Mouse (Mus musculus): ENCODE results near the gene Knstrn. TPM values are rescaled to one million over a fixed set of nuclear protein-coding genes. Genes with fewer than 3 reads are reported as not detected.
A peak's percentile ranks its signal among the peaks of the same experiment; 100 is the strongest.

Knstrn gene
- polyA plus RNA-seq, 1 experiment from 2014 or later, result 97.9 TPM

- Histone ChIP-seq H3K9me3 (ENCODE audit: control insufficient read depth, low read length) (no peaks in the 10 kb centered on the region), H3K4me2 (ENCODE audit: low read length) (peak overlapping the region; percentile 92; the same call in 1 of the 2 replicates), H3K36me3 (ENCODE audit: control insufficient read depth, insufficient read depth, low read length) (no peaks in the 10 kb centered on the region), H3K4me3 (ENCODE audit: low read depth, low read length) (no peak overlapping the region), H3K4me1 (replicated peaks; ENCODE audit: control insufficient read depth, insufficient read depth, low read length) (peaks cover 15% of the 10 kb centered on the region; the same call in 1 of the 2 replicates), H3K9ac (ENCODE audit: low read length) (no peak overlapping the region), H3K27me3 (replicated peaks; ENCODE audit: control insufficient read depth, insufficient read depth, low read length) (peaks cover 74% of the 10 kb centered on the region), H3K27ac (ENCODE audit: low read depth) (no peak overlapping the region)
- 5% methylated on average over 7 of the region's 7 CpGs for WGBS
- DNase-seq (ENCODE audit: low spot score), result no peak
- no peak for ATAC-seq (replicated peaks; ENCODE audit: low FRiP score, low TSS enrichment, low read depth)
Measured at GRCm38 (mm10) chr2:118897392-118897791, 83.6 kb downstream of the Knstrn start.

- Histone ChIP-seq H3K9ac (ENCODE audit: low read length) (no peak overlapping the region), H3K27me3 (replicated peaks; ENCODE audit: control insufficient read depth, insufficient read depth, low read length) (peaks cover 78% of the 10 kb centered on the region), H3K4me2 (ENCODE audit: low read length) (no peak overlapping the region), H3K36me3 (ENCODE audit: control insufficient read depth, insufficient read depth, low read length) (no peaks in the 10 kb centered on the region), H3K27ac (ENCODE audit: low read depth) (no peak overlapping the region), H3K4me3 (ENCODE audit: low read depth, low read length) (no peak overlapping the region), H3K4me1 (replicated peaks; ENCODE audit: control insufficient read depth, insufficient read depth, low read length) (peaks cover 16% of the 10 kb centered on the region; the same call in 1 of the 2 replicates), H3K9me3 (ENCODE audit: control insufficient read depth, low read length) (no peaks in the 10 kb centered on the region)
- ATAC-seq (replicated peaks; ENCODE audit: low FRiP score, low TSS enrichment, low read depth), result no peak
- no peak for DNase-seq (ENCODE audit: low spot score)
- WGBS, result 3% methylated on average over 11 of the region's 11 CpGs
Measured at GRCm38 (mm10) chr2:118897808-118898207, 84.0 kb downstream of the Knstrn start.

GRCm38 (mm10) chr2:118898771-118899170 lies 85.0 kb downstream of the Knstrn start:
- Histone ChIP-seq H3K36me3 (ENCODE audit: control insufficient read depth, insufficient read depth, low read length) (no peaks in the 10 kb centered on the region), H3K9me3 (ENCODE audit: control insufficient read depth, low read length) (no peaks in the 10 kb centered on the region), H3K4me2 (ENCODE audit: low read length) (no peak overlapping the region), H3K27ac (ENCODE audit: low read depth) (no peak overlapping the region), H3K4me3 (ENCODE audit: low read depth, low read length) (no peak overlapping the region), H3K9ac (ENCODE audit: low read length) (no peak overlapping the region), H3K27me3 (replicated peaks; ENCODE audit: control insufficient read depth, insufficient read depth, low read length) (peaks cover 80% of the 10 kb centered on the region), H3K4me1 (replicated peaks; ENCODE audit: control insufficient read depth, insufficient read depth, low read length) (peaks cover 25% of the 10 kb centered on the region)
- no peak for DNase-seq (ENCODE audit: low spot score)
- no peak for ATAC-seq (replicated peaks; ENCODE audit: low FRiP score, low TSS enrichment, low read depth)
- WGBS, result 13% methylated on average over 4 of the region's 4 CpGs

- H3K4me2 ChIP-seq (ENCODE audit: low read length), result no peak overlapping the region
- WGBS, result 19% methylated on average over 7 of the region's 7 CpGs
- H3K36me3 ChIP-seq (ENCODE audit: control insufficient read depth, insufficient read depth, low read length), result no peaks in the 10 kb centered on the region
- H3K4me1 ChIP-seq (replicated peaks; ENCODE audit: control insufficient read depth, insufficient read depth, low read length), result peaks cover 25% of the 10 kb centered on the region
- peaks cover 81% of the 10 kb centered on the region for H3K27me3 ChIP-seq (replicated peaks; ENCODE audit: control insufficient read depth, insufficient read depth, low read length)
- ATAC-seq (replicated peaks; ENCODE audit: low FRiP score, low TSS enrichment, low read depth) (no peak), DNase-seq (ENCODE audit: low spot score) (no peak)
- H3K27ac ChIP-seq (ENCODE audit: low read depth), result no peak overlapping the region
- H3K9ac ChIP-seq (ENCODE audit: low read length), result no peak overlapping the region
- no peaks in the 10 kb centered on the region for H3K9me3 ChIP-seq (ENCODE audit: control insufficient read depth, low read length)
- H3K4me3 ChIP-seq (ENCODE audit: low read depth, low read length), result no peak overlapping the region
Measured at GRCm38 (mm10) chr2:118899306-118899705, 85.5 kb downstream of the Knstrn start.

GRCm38 (mm10) chr2:118899981-118900825 lies 86.4 kb downstream of the Knstrn start, which contains the start of gene Bahd1:
Gene Bahd1 (plus strand): TSS chr2:118900377.
- peaks cover 75% of the 10 kb centered on the region for H3K27me3 ChIP-seq (replicated peaks; ENCODE audit: control insufficient read depth, insufficient read depth, low read length)
- peak within 1 kb of the TSS; percentile 99 for H3K4me2 ChIP-seq (ENCODE audit: low read length)
- peak within 1 kb of the TSS; percentile 80 for H3K4me3 ChIP-seq (ENCODE audit: low read depth, low read length)
- no peaks in the 10 kb centered on the region for H3K36me3 ChIP-seq (ENCODE audit: control insufficient read depth, insufficient read depth, low read length)
- H3K9ac ChIP-seq (ENCODE audit: low read length), result peak within 1 kb of the TSS; percentile 75; the same call in 1 of the 2 replicates
- H3K9me3 ChIP-seq (ENCODE audit: control insufficient read depth, low read length), result no peaks in the 10 kb centered on the region
- no peak within 1 kb of the TSS for H3K27ac ChIP-seq (ENCODE audit: low read depth)
- ATAC-seq (replicated peaks; ENCODE audit: low FRiP score, low TSS enrichment, low read depth) (no peak), DNase-seq (ENCODE audit: low spot score) (peak; percentile 72)
- under 1% methylated on average over 32 of the region's 32 CpGs for WGBS
- H3K4me1 ChIP-seq (replicated peaks; ENCODE audit: control insufficient read depth, insufficient read depth, low read length), result peaks cover 25% of the 10 kb centered on the region

- DNase-seq (ENCODE audit: low spot score) (no peak), ATAC-seq (replicated peaks; ENCODE audit: low FRiP score, low TSS enrichment, low read depth) (no peak; the same call in none of the 2 replicates)
Measured at GRCm38 (mm10) chr2:118900826-118901140, 87.0 kb downstream of the Knstrn start.

GRCm38 (mm10) chr2:118901175-118902031 lies 87.6 kb downstream of the Knstrn start:
- Histone ChIP-seq H3K4me2 (ENCODE audit: low read length) (peak overlapping the region; percentile 99), H3K36me3 (ENCODE audit: control insufficient read depth, insufficient read depth, low read length) (no peaks in the 10 kb centered on the region), H3K27me3 (replicated peaks; ENCODE audit: control insufficient read depth, insufficient read depth, low read length) (peaks cover 63% of the 10 kb centered on the region), H3K9me3 (ENCODE audit: control insufficient read depth, low read length) (no peaks in the 10 kb centered on the region), H3K4me1 (replicated peaks; ENCODE audit: control insufficient read depth, insufficient read depth, low read length) (peaks cover 20% of the 10 kb centered on the region), H3K9ac (ENCODE audit: low read length) (peak overlapping the region; percentile 75), H3K4me3 (ENCODE audit: low read depth, low read length) (peak overlapping the region; percentile 80), H3K27ac (ENCODE audit: low read depth) (peak overlapping the region; percentile 64; the same call in 1 of the 2 replicates)
- WGBS, result under 1% methylated on average over 85 of the region's 120 CpGs
- peak; percentile 95 for DNase-seq (ENCODE audit: low spot score)
- peak; percentile 90 for ATAC-seq (replicated peaks; ENCODE audit: low FRiP score, low TSS enrichment, low read depth)

More at GRCm38 (mm10) chr2:118900826-118901140, 87.0 kb downstream of the Knstrn start:
- no peak overlapping the region for H3K27ac ChIP-seq (ENCODE audit: low read depth)
- H3K27me3 ChIP-seq (replicated peaks; ENCODE audit: control insufficient read depth, insufficient read depth, low read length), result peaks cover 69% of the 10 kb centered on the region
- 2% methylated on average over 11 of the region's 11 CpGs for WGBS
- H3K9me3 ChIP-seq (ENCODE audit: control insufficient read depth, low read length), result no peaks in the 10 kb centered on the region
- peak overlapping the region; percentile 80 for H3K4me3 ChIP-seq (ENCODE audit: low read depth, low read length)
- peak overlapping the region; percentile 75; the same call in 1 of the 2 replicates for H3K9ac ChIP-seq (ENCODE audit: low read length)
- no peaks in the 10 kb centered on the region for H3K36me3 ChIP-seq (ENCODE audit: control insufficient read depth, insufficient read depth, low read length)
- peak overlapping the region; percentile 99 for H3K4me2 ChIP-seq (ENCODE audit: low read length)
- H3K4me1 ChIP-seq (replicated peaks; ENCODE audit: control insufficient read depth, insufficient read depth, low read length), result peaks cover 25% of the 10 kb centered on the region
